Mouse (Mus musculus) erythroblast, embryonic 14.5 days (primary cell): Measurements from ENCODE around the gene Ankrd63.

ENCODE experiments used
- GATA1 ChIP-seq: IDR thresholded peaks from 2 replicates; pipeline ENCODE4 v1.6.1; 2012; ENCODE audit warnings: low read length, inconsistent platforms, mixed read lengths
- TAL1 ChIP-seq: IDR thresholded peaks from 3 replicates; pipeline ENCODE4 v1.6.1; 2012; ENCODE audit warnings: low read length, inconsistent platforms, mixed read lengths

DNA sequence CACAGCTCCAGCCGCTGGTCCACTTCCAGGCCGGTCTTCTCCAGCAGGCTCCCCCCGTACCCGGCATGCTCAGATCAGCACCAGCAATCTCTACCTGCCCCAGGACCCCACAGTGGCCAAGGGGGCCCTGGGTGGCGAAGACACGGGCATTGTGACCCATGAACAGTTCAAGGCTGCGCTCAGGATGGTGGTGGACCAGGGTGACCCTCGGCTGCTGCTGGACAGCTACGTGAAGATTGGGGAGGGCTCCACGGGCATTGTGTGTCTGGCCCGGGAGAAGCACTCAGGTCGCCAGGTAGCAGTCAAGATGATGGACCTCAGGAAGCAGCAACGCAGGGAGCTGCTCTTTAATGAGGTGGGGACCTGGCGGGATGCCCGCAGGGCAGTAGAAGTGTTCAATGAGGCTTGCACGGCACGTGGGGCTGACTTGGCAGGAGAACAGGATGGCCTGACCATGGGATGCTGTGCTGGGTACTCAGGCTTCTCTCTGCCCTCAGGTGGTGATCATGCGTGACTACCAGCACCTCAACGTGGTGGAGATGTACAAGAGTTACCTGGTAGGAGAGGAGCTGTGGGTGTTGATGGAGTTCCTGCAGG, 10.3 kb downstream of the Ankrd63 start:
- no peak for TF ChIP-seq GATA1
- no peak for TF ChIP-seq TAL1
